Mouse (Mus musculus) neural tube, embryonic 14.5 days (tissue): ENCODE data around the gene Kcnk5. TPM values are rescaled to one million over a fixed set of nuclear protein-coding genes. Genes with fewer than 3 reads are reported as not detected.

ENCODE experiments used
- ATAC-seq: fragments of 200-750 bp; cut with Nextera tagmentation; 2 replicates; pipeline ENCODE4 v1.8.0; 2017; ENCODE audit warnings: low read depth, mild to moderate bottlenecking, moderate TSS enrichment, moderate library complexity
- H3K27ac ChIP-seq: fragments of 300-500 bp; sonication (generic); 2 replicates; pipeline ENCODE4 v1.5.1; 2014; ENCODE audit warnings: low read depth, mild to moderate bottlenecking, control low read depth, low read length, moderate library complexity, mixed read lengths
- H3K27me3 ChIP-seq: fragments of 300-500 bp; sonication (generic); 2 replicates; pipeline ENCODE4 v1.6.1; 2014; ENCODE audit warnings: low read length; ENCODE audit not compliant: control insufficient read depth, insufficient read depth
- H3K36me3 ChIP-seq: fragments of 300-500 bp; sonication (generic); 2 replicates; pipeline ENCODE4 v1.6.1; 2014; ENCODE audit warnings: low read length, mixed read lengths; ENCODE audit not compliant: control insufficient read depth, insufficient read depth
- H3K4me1 ChIP-seq: fragments of 300-500 bp; sonication (generic); 2 replicates; pipeline ENCODE4 v1.6.1; 2014; ENCODE audit warnings: low read length; ENCODE audit not compliant: control insufficient read depth, insufficient read depth
- H3K4me2 ChIP-seq: fragments of 300-500 bp; sonication (generic); 2 replicates; pipeline ENCODE4 v1.6.1; 2014; ENCODE audit warnings: mild to moderate bottlenecking, low read depth, low read length, control low read depth
- H3K4me3 ChIP-seq: fragments of 300-500 bp; sonication (generic); 2 replicates; pipeline ENCODE4 v1.5.1; 2014; ENCODE audit warnings: low read depth, low read length, control low read depth, mixed read lengths
- H3K9ac ChIP-seq: fragments of 300-500 bp; sonication (generic); replicated peaks from 2 replicates; pipeline ENCODE4 v1.6.1; 2014; ENCODE audit warnings: low read depth, mild to moderate bottlenecking, control low read depth, low read length, mixed read lengths
- H3K9me3 ChIP-seq: fragments of 300-500 bp; sonication (generic); 2 replicates; pipeline ENCODE4 v1.6.1; 2016; ENCODE audit warnings: low read length; ENCODE audit not compliant: control insufficient read depth
- WGBS: fragments of 180-500 bp; shearing (Covaris S2); extraction: QIAGEN DNeasy Blood & Tissue Kit; methylation state at CpG from one replicate; pipeline ENCODE4 v1.1.7; 2014; 5-methylcytosine and 5-hydroxymethylcytosine counted together
- polyA plus RNA-seq: library from polyadenylated mRNA; unstranded; fragments of >200 nt; fragmentation: Nextera tagmentation; extraction: Ambion mirVana; gene quantifications from 2 replicates; pipeline ENCODE4 v1.2.1, GENCODE M21; 2014

Gene Kcnk5
- polyA plus RNA-seq, 1 experiment from 2014 or later, result 0.32 TPM

DNA sequence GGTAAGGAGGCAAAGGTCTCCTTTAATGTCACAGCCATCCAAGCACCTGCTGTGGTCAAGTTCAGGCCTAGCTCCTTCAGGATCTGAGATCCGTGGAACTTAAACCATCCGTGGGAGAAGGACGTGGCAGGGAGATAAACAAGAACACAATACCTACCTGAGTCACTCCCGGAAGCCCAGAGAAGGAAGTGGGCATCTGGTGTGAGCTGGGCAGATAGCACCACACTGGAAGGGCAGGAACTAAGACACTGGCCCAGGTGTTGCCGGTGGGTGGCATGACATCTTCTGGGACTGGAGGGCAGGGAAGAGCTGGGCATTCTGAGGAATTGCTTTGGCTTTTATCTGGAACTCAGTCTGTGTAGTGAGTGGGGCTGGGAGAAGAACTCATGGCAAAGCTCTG, 41.6 kb upstream of the Kcnk5 start:
- H3K4me3 ChIP-seq, result no peak overlapping the region
- H3K9me3 ChIP-seq, result no peaks in the 10 kb centered on the region
- H3K9ac ChIP-seq, result no peak overlapping the region
- ATAC-seq, result no peak
- H3K27me3 ChIP-seq, result no peaks in the 10 kb centered on the region
- no peaks in the 10 kb centered on the region for H3K36me3 ChIP-seq
- 94% methylated on average over 5 of the region's 5 CpGs for WGBS
- H3K4me1 ChIP-seq, result 0 out of 2 replicates have a peak, but pooled peaks cover 2% of the 10 kb centered on the region
- no peak overlapping the region for H3K4me2 ChIP-seq
- H3K27ac ChIP-seq, result no peak overlapping the region

DNA sequence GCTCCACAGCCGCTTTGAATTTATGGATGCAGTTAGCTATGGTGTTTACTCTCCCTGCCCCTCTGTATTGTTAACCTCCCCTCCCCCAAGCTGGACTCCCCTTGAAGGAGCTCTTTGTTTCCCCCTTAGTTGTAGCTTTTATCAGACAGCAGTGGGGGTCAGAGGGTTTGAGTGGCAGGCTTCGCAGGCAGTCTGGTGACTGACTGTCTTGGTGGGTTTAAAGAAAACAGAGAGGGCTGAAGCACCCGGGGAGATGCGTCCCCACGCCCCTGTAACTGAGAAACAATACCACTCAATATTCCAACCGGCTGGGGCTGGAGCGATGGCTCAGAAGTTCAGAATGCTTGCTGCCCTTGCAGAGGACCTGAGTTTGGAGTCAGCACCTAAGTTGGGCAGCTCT, 39.5 kb upstream of the Kcnk5 start:
- no peaks in the 10 kb centered on the region for H3K9me3 ChIP-seq
- H3K9ac ChIP-seq, result no peak overlapping the region
- no peaks in the 10 kb centered on the region for H3K36me3 ChIP-seq
- no peak for ATAC-seq
- no peak overlapping the region for H3K4me3 ChIP-seq
- 13% methylated on average over 7 of the region's 7 CpGs for WGBS
- H3K4me2 ChIP-seq, result no peak overlapping the region
- 0 out of 2 replicates have a peak, but pooled peaks cover 2% of the 10 kb centered on the region for H3K4me1 ChIP-seq
- H3K27ac ChIP-seq, result no peak overlapping the region
- no peaks in the 10 kb centered on the region for H3K27me3 ChIP-seq

DNA sequence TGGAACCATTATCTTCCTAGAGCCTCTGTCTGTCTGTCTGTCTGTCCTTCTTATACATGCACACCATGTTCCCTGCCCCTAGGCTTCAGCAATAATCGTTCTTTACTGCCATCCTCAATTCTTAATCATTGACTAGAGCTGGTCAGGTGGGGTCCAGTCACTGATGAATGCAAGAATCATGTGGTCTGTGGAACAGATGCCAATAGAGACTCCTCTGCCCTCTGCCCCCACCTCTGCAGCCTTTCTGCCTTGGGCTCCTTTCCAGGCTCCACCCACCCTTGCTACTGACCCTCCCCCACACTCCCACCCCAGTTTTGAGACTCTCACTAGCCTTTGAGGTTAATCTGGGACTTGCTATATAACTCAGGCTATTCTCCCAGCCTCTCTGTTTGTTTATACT, 38.2 kb upstream of the Kcnk5 start:
- Histone ChIP-seq H3K9ac (no peak overlapping the region), H3K4me1 (no peaks in the 10 kb centered on the region), H3K4me3 (no peak overlapping the region), H3K4me2 (no peak overlapping the region), H3K27ac (no peak overlapping the region), H3K27me3 (no peaks in the 10 kb centered on the region), H3K36me3 (no peaks in the 10 kb centered on the region), H3K9me3 (no peaks in the 10 kb centered on the region)
- WGBS, result 59% methylated on average over 1 of the region's 1 CpGs
- no peak for ATAC-seq

DNA sequence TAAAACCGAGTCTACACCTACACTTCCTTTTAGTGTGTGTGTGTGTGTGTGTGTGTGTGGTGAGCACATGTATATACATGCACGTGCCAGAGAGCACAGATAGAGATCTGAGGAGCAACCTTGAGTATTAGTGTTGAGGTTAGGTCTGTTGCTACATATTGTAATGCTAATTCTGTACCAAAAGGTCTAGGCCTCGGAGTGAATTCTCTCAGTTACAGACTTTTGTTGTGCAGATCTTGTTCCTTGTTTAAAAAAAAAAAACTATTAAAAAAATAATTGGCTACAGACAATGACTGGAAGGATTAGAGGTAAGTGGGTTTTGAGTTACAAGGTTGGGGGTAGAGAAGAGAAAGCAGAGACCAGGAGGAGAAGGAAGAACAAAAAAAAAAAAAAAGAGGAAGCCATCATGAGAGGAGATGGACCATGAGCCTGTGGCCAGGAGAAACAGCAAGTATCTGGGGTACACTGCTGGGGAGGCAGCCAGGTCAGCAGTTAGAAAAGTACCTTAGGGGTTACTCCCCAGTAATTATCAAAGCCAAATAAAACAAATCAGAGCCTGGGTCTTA, 35.8 kb upstream of the Kcnk5 start:
- ATAC-seq, result no peak
- Histone ChIP-seq H3K4me3 (no peak overlapping the region), H3K36me3 (no peaks in the 10 kb centered on the region), H3K27me3 (no peaks in the 10 kb centered on the region), H3K9ac (no peak overlapping the region), H3K4me2 (no peak overlapping the region), H3K27ac (no peak overlapping the region), H3K9me3 (no peaks in the 10 kb centered on the region), H3K4me1 (no peaks in the 10 kb centered on the region)
- 39% methylated on average over 3 of the region's 3 CpGs for WGBS

DNA sequence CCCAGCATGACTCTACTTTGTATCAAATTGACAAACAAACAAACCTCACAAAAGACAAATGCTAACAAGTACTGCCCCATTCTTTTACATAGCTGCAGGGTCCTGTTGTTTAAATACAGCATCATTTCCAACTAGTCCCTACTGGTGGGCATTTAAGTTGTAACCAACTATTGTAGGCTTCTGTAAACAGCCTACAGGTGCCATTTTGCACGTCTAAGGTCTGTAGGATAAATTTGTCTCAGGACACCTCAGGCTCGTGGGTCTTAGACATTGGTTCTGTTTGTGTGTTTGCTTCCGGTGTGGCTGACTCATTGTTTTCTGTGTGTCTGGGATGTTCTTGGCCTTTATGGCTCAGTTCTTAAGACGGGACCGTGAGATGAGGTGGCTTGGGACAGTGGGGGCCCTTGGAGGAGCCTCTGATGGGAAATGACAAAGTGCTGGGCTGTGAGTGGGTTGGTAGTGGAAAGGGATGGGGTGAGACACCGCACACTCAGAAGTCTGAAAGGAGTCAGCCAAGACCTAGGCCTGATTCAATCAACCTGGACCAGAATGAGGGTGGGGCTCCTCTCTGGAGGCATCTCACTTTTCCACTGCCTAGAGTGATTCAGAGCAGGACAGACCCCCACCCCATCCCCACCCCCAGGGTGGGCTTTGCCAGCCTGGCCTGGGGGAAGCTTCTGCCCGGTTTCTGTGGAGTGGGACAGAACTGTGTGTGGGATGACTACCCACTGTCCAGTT, 35.1 kb upstream of the Kcnk5 start:
- no peaks in the 10 kb centered on the region for H3K36me3 ChIP-seq
- no peaks in the 10 kb centered on the region for H3K4me1 ChIP-seq
- H3K27me3 ChIP-seq, result no peaks in the 10 kb centered on the region
- no peak overlapping the region for H3K4me2 ChIP-seq
- no peak overlapping the region for H3K9ac ChIP-seq
- ATAC-seq, result no peak
- 88% methylated on average over 7 of the region's 7 CpGs for WGBS
- no peak overlapping the region for H3K4me3 ChIP-seq
- H3K27ac ChIP-seq, result no peak overlapping the region
- H3K9me3 ChIP-seq, result no peaks in the 10 kb centered on the region

DNA sequence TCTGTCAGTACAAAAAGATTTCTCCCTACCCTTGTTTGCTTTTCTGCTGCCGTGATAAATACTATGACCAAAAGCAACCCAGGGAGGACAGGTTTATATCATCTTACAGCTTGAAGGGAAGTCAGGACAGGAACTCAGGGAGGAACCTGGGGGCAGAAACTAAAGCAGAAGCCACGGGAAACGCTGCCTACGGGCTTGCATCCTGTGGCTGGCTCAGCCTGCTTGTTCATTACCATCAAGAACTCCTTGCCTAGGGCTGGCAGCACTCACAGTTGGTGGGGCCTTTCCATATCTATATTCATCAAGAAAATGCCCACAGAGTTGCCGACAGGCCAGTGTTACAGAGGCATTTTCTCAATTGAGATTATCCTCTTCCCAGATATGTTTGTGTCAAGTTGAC, 34.2 kb upstream of the Kcnk5 start:
- Histone ChIP-seq H3K9ac (no peak overlapping the region), H3K4me3 (no peak overlapping the region), H3K4me1 (no peaks in the 10 kb centered on the region), H3K27me3 (no peaks in the 10 kb centered on the region), H3K36me3 (no peaks in the 10 kb centered on the region), H3K9me3 (no peaks in the 10 kb centered on the region), H3K27ac (no peak overlapping the region), H3K4me2 (no peak overlapping the region)
- 81% methylated on average over 5 of the region's 5 CpGs for WGBS
- no peak for ATAC-seq

DNA sequence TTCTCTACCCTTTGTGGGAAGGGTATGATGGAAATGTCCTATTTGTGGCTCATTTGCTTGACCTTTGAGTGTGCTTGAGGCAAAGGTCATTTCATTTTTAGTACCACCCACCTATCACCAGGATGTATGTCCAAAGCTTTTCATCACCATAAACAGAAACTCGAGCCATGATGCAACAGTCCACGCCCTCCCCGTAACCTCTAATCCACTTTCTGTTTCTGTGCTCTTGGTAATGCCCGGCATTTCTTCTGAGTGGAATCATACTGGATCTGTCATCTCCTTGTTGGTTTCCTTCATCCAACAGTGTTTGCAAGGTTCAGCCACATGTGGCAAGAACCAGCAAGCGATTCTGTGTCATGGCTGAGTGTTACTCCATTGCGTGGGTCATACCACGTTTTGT, 32.5 kb upstream of the Kcnk5 start:
- Histone ChIP-seq H3K4me3 (no peak overlapping the region), H3K9me3 (no peaks in the 10 kb centered on the region), H3K27me3 (no peaks in the 10 kb centered on the region), H3K9ac (no peak overlapping the region), H3K36me3 (no peaks in the 10 kb centered on the region), H3K4me1 (no peaks in the 10 kb centered on the region), H3K27ac (no peak overlapping the region), H3K4me2 (no peak overlapping the region)
- no peak for ATAC-seq
- 91% methylated on average over 7 of the region's 7 CpGs for WGBS

DNA sequence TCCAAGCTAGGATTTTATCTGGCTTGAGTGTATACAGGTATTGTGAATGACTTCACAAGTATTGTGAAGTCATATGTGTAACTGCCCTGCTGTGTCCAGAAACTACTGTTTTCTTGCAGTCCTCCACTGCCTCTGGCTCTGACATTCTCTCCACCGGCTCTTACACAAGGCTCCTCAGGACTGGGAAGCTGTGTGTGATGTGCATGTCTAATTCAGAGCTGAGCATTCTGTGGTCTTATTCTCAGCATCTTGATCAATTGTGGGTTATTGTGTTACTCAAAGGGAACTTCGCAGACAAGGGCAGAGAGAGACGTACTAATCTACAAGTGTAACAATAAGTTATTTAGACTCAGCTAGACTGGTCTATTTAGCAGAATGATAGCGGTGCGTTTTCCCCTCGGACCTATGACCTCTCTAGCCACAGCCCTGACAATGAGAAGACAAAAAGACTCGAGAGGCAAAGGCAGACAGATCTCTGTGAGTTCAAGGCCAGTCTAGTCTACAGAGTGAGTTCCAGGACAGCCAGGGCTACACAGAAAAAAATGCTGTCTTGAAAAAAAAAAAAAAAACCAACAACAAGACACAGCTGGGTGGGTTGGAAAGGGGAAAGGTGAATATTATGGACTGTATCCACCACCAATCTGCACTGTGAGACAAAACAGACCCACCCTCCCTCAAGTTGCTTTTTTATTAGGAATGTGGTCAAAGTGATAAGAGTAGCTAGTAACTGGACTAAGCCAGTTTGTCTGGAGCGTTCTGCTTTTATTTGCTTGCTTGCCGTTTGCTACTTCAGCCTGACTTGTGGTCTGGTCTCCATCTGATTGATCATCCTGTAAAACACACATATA, 30.4 kb upstream of the Kcnk5 start:
- Histone ChIP-seq H3K36me3 (no peaks in the 10 kb centered on the region), H3K4me1 (0 out of 2 replicates have a peak, but pooled peaks cover 3% of the 10 kb centered on the region)
- 31% methylated on average over 9 of the region's 9 CpGs for WGBS

DNA sequence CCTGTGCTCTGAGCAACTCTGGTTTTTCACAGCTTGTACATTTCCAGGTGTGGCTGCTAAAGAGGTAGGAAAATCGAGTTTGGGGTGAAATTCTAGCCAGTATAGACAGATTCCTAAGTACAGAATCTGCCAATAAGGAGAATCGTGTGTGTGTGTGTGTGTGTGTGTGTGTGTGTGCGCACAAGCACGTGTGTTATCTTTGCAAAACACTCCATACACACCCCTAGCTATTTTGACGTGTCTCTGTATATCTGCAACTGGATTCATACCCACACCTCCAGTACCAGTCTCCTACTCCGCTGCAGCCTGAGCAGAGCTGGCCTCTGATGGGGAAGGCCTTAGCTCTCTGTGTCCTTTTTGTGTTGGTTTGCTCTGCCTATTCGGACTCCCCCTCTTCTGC, 28.3 kb upstream of the Kcnk5 start:
- Histone ChIP-seq H3K27ac (no peak overlapping the region), H3K27me3 (no peaks in the 10 kb centered on the region), H3K4me2 (no peak overlapping the region), H3K4me3 (no peak overlapping the region), H3K36me3 (no peaks in the 10 kb centered on the region), H3K9me3 (no peaks in the 10 kb centered on the region), H3K9ac (no peak overlapping the region), H3K4me1 (0 out of 2 replicates have a peak, but pooled peaks cover 3% of the 10 kb centered on the region)
- 86% methylated on average over 7 of the region's 7 CpGs for WGBS
- no peak for ATAC-seq

More for the DNA sequence above, 30.4 kb upstream of the Kcnk5 start:
- H3K4me2 ChIP-seq, result no peak overlapping the region
- no peaks in the 10 kb centered on the region for H3K9me3 ChIP-seq
- H3K4me3 ChIP-seq, result no peak overlapping the region
- H3K27ac ChIP-seq, result no peak overlapping the region
- no peak for ATAC-seq
- H3K9ac ChIP-seq, result no peak overlapping the region
- no peaks in the 10 kb centered on the region for H3K27me3 ChIP-seq
